Mouse (Mus musculus) limb, embryonic 10.5 days (tissue): ENCODE results near the gene Rnf180. TPM values are rescaled to one million over a fixed set of nuclear protein-coding genes. Genes with fewer than 3 reads are reported as not detected.

Experiments used
- DNase-seq: peaks from one replicate; pipeline ENCODE4 v3.0.0-alpha.2; 2017; ENCODE audit warnings: low spot score
- H3K27ac ChIP-seq: fragments of 300-500 bp; sonication (generic); 2 replicates; pipeline ENCODE4 v1.5.1; 2016; ENCODE audit warnings: mild to moderate bottlenecking
- H3K27me3 ChIP-seq: fragments of 300-500 bp; sonication (generic); 2 replicates; pipeline ENCODE4 v1.6.1; 2016; ENCODE audit warnings: low read depth, mild to moderate bottlenecking; ENCODE audit not compliant: poor library complexity, severe bottlenecking
- H3K36me3 ChIP-seq: fragments of 300-500 bp; sonication (generic); 2 replicates; pipeline ENCODE4 v1.6.1; 2016; ENCODE audit warnings: mild to moderate bottlenecking, moderate library complexity
- H3K4me1 ChIP-seq: fragments of 300-500 bp; sonication (generic); 2 replicates; pipeline ENCODE4 v1.6.1; 2016
- H3K4me3 ChIP-seq: fragments of 300-500 bp; sonication (generic); 2 replicates; pipeline ENCODE4 v1.5.1; 2016; ENCODE audit warnings: mild to moderate bottlenecking, moderate library complexity
- H3K9me3 ChIP-seq: fragments of 300-500 bp; sonication (generic); replicated peaks from 2 replicates; pipeline ENCODE4 v1.6.1; 2016; ENCODE audit warnings: mild to moderate bottlenecking
- WGBS: fragments of 180-500 bp; shearing (Covaris S2); methylation state at CpG from one replicate; pipeline ENCODE4 v1.1.7; 2016; 5-methylcytosine and 5-hydroxymethylcytosine counted together
- polyA plus RNA-seq: library from polyadenylated mRNA; unstranded; fragments of >200 nt; fragmentation: Nextera tagmentation; extraction: Ambion mirVana; gene quantifications from 2 replicates; pipeline ENCODE4 v1.2.1, GENCODE M21; 2016

Rnf180 gene
- polyA plus RNA-seq, 1 experiment from 2014 or later = 3.8 TPM

- H3K4me1 ChIP-seq = no peaks in the 10 kb centered on the region
- H3K36me3 ChIP-seq = no peaks in the 10 kb centered on the region
- no peaks in the 10 kb centered on the region for H3K9me3 ChIP-seq
- no peak for DNase-seq
- 68% methylated on average over 4 of the region's 4 CpGs for WGBS
- H3K27ac ChIP-seq = no peak overlapping the region
- no peaks in the 10 kb centered on the region for H3K27me3 ChIP-seq
- H3K4me3 ChIP-seq = no peak overlapping the region
Measured at GRCm38 (mm10) chr13:105147795-105148418, 146.7 kb downstream of the Rnf180 start.

DNA sequence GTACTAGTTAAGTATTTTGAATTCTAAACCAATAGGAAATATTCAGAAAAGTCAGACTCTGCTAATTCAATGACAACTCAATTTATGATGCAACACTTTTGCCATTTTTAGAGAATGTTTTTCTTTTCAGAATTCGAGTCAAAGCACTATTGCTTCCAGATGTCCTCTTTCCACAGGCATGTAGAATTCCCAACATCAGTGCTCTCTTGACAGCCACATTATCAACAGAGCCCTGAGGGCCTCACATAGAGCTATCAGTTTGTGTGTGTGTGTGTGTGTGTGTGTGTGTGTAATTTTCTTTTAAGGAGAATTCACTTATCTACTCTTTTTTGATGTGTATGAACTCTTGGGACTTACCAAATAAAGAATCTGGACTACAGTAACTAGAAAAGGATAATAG is 147.8 kb downstream of the Rnf180 start:
- no peak overlapping the region for H3K4me3 ChIP-seq
- WGBS = 13% methylated on average over 1 of the region's 1 CpGs
- H3K9me3 ChIP-seq = no peaks in the 10 kb centered on the region
- no peaks in the 10 kb centered on the region for H3K4me1 ChIP-seq
- no peaks in the 10 kb centered on the region for H3K36me3 ChIP-seq
- no peak for DNase-seq
- H3K27ac ChIP-seq = no peak overlapping the region
- H3K27me3 ChIP-seq = no peaks in the 10 kb centered on the region

GRCm38 (mm10) chr13:105139881-105140280 is 154.7 kb downstream of the Rnf180 start:
- Histone ChIP-seq H3K4me1 (no peaks in the 10 kb centered on the region), H3K27ac (no peak overlapping the region), H3K27me3 (no peaks in the 10 kb centered on the region), H3K9me3 (no peaks in the 10 kb centered on the region), H3K36me3 (no peaks in the 10 kb centered on the region), H3K4me3 (no peak overlapping the region)
- DNase-seq = no peak
- WGBS = 89% methylated on average over 4 of the region's 4 CpGs

- H3K4me1 ChIP-seq = no peaks in the 10 kb centered on the region
- WGBS = 71% methylated on average over 5 of the region's 5 CpGs
- H3K4me3 ChIP-seq = no peak overlapping the region
- H3K27me3 ChIP-seq = no peaks in the 10 kb centered on the region
- H3K27ac ChIP-seq = no peak overlapping the region
- no peaks in the 10 kb centered on the region for H3K9me3 ChIP-seq
- DNase-seq = no peak
- H3K36me3 ChIP-seq = no peaks in the 10 kb centered on the region
Measured at GRCm38 (mm10) chr13:105134397-105134796, 160.2 kb downstream of the Rnf180 start.

- Histone ChIP-seq H3K27me3 (no peaks in the 10 kb centered on the region), H3K4me1 (no peaks in the 10 kb centered on the region), H3K27ac (no peak overlapping the region), H3K36me3 (no peaks in the 10 kb centered on the region), H3K4me3 (no peak overlapping the region), H3K9me3 (no peaks in the 10 kb centered on the region)
- no peak for DNase-seq
- WGBS = 81% methylated on average over 2 of the region's 2 CpGs
Measured at GRCm38 (mm10) chr13:105132776-105133175, 161.8 kb downstream of the Rnf180 start.

GRCm38 (mm10) chr13:105132370-105132769 is 162.2 kb downstream of the Rnf180 start:
- H3K36me3 ChIP-seq = no peaks in the 10 kb centered on the region
- no peak overlapping the region for H3K27ac ChIP-seq
- DNase-seq = no peak
- H3K9me3 ChIP-seq = no peaks in the 10 kb centered on the region
- H3K4me3 ChIP-seq = no peak overlapping the region
- no peaks in the 10 kb centered on the region for H3K27me3 ChIP-seq
- WGBS = 82% methylated on average over 6 of the region's 6 CpGs
- no peaks in the 10 kb centered on the region for H3K4me1 ChIP-seq

DNA sequence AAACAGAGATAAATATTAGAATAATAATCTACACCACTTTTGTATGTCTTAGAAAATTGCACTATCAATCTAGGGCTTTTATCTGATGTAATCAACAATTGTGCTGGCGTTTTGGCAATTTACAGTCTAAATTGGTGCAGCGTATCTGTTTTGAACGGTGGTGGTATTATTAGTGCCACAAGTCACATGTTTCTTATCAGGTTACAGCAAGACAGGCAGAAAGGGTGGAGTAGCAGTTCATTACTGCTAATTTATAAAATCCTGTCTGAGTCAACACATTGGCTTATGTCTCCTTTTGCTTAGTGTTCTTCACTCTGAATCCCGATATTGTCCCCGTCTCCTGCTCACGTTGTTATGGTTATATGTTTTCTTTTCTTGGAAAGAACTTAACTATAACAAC is 164.5 kb downstream of the Rnf180 start:
- no peaks in the 10 kb centered on the region for H3K4me1 ChIP-seq
- no peak for DNase-seq
- no peaks in the 10 kb centered on the region for H3K9me3 ChIP-seq
- H3K4me3 ChIP-seq = no peak overlapping the region
- no peak overlapping the region for H3K27ac ChIP-seq
- no peaks in the 10 kb centered on the region for H3K27me3 ChIP-seq
- 81% methylated on average over 6 of the region's 6 CpGs for WGBS
- no peaks in the 10 kb centered on the region for H3K36me3 ChIP-seq

- 92% methylated on average over 3 of the region's 3 CpGs for WGBS
- H3K27ac ChIP-seq = no peak overlapping the region
- DNase-seq = no peak
- no peaks in the 10 kb centered on the region for H3K9me3 ChIP-seq
- H3K27me3 ChIP-seq = no peaks in the 10 kb centered on the region
- H3K36me3 ChIP-seq = no peaks in the 10 kb centered on the region
- no peak overlapping the region for H3K4me3 ChIP-seq
- H3K4me1 ChIP-seq = no peaks in the 10 kb centered on the region
Measured at GRCm38 (mm10) chr13:105122092-105122491, 172.5 kb downstream of the Rnf180 start.

DNA sequence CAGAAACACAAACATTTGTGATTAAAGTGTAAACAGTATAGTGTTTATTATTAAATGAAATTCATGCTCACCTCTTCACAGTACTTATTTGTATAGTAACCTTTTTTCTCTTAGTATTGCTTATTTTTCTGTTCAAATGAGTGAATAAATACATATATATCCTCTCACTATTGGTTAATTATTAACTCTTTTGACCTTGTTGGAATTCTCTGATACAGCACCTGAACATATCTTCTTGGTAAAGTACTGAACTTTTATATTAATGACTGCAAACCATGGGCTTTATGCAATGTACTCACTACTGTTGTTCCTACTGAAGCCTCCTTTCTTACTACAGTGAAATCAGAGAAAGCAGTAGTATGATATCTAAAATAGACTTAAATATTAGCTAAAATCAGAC is 173.0 kb downstream of the Rnf180 start:
- Histone ChIP-seq H3K9me3 (no peaks in the 10 kb centered on the region), H3K4me1 (no peaks in the 10 kb centered on the region), H3K27ac (no peak overlapping the region), H3K4me3 (no peak overlapping the region), H3K36me3 (no peaks in the 10 kb centered on the region), H3K27me3 (no peaks in the 10 kb centered on the region)
- no peak for DNase-seq

DNA sequence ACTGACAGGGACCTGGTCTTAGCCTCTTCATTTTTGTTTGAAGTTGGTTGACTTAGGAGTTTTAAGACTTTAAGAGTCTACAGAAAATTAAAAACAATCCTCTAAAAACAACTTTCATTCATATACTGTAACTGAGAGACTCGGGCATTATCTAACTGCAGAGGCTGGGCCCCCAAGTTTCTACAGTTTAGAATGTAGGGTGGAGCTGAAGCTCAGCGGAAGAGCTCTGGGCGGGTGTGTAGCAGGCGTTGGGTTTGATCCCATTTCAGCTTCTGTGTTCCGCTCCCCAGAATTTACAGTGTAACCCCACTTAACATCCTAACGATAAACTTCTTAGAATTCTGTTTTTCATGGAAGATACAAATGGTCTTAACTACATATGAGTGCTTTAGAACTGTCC is 183.0 kb downstream of the Rnf180 start:
- H3K36me3 ChIP-seq = no peaks in the 10 kb centered on the region
- WGBS = 91% methylated on average over 6 of the region's 6 CpGs
- no peaks in the 10 kb centered on the region for H3K4me1 ChIP-seq
- H3K27ac ChIP-seq = no peak overlapping the region
- no peak overlapping the region for H3K4me3 ChIP-seq
- no peaks in the 10 kb centered on the region for H3K27me3 ChIP-seq
- DNase-seq = no peak
- no peaks in the 10 kb centered on the region for H3K9me3 ChIP-seq

- Histone ChIP-seq H3K9me3 (no peaks in the 10 kb centered on the region), H3K36me3 (no peaks in the 10 kb centered on the region), H3K27me3 (no peaks in the 10 kb centered on the region), H3K4me1 (no peaks in the 10 kb centered on the region), H3K27ac (no peak overlapping the region), H3K4me3 (no peak overlapping the region)
- 80% methylated on average over 2 of the region's 2 CpGs for whole genome bisulfite sequencing
- DNase-seq = no peak
Measured at GRCm38 (mm10) chr13:105104385-105104784, 190.2 kb downstream of the Rnf180 start.

- H3K9me3 ChIP-seq = no peaks in the 10 kb centered on the region
- 80% methylated on average over 4 of the region's 4 CpGs for WGBS
- H3K27ac ChIP-seq = no peak overlapping the region
- DNase-seq = no peak
- H3K36me3 ChIP-seq = no peaks in the 10 kb centered on the region
- no peaks in the 10 kb centered on the region for H3K27me3 ChIP-seq
- H3K4me1 ChIP-seq = no peaks in the 10 kb centered on the region
- no peak overlapping the region for H3K4me3 ChIP-seq
Measured at GRCm38 (mm10) chr13:105100705-105101104, 193.9 kb downstream of the Rnf180 start.

GRCm38 (mm10) chr13:105096316-105096715 is 198.3 kb downstream of the Rnf180 start:
- no peak overlapping the region for H3K4me3 ChIP-seq
- H3K27ac ChIP-seq = no peak overlapping the region
- 82% methylated on average over 2 of the region's 2 CpGs for WGBS
- no peaks in the 10 kb centered on the region for H3K27me3 ChIP-seq
- no peaks in the 10 kb centered on the region for H3K36me3 ChIP-seq
- no peaks in the 10 kb centered on the region for H3K9me3 ChIP-seq
- no peaks in the 10 kb centered on the region for H3K4me1 ChIP-seq
- DNase-seq = no peak

DNA sequence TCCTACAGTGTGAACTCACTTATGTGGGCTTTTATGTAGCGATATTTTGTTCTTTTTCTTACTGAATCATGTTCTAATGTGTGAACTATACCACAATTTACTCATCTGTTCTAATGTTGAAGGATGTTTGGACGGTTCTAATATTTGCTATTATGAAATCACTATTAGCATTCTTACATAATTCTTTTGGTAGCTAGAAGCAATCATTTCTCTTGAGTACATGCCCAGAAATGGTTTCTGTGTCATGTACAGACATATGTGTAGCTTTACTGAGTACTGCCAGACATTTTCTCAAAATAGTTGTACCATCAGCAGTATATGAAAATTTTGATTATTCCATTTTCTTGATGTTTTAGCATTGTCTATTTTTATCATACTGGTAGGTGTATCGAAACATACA is 205.3 kb downstream of the Rnf180 start:
- DNase-seq = no peak
- no peak overlapping the region for H3K27ac ChIP-seq
- no peaks in the 10 kb centered on the region for H3K36me3 ChIP-seq
- no peak overlapping the region for H3K4me3 ChIP-seq
- H3K27me3 ChIP-seq = no peaks in the 10 kb centered on the region
- no peaks in the 10 kb centered on the region for H3K4me1 ChIP-seq
- 90% methylated on average over 3 of the region's 3 CpGs for WGBS
- no peaks in the 10 kb centered on the region for H3K9me3 ChIP-seq
